Mouse (Mus musculus): ENCODE data around the gene Gm10277.

- TF ChIP-seq GATA1 (IDR thresholded peaks at IDR 0.05; ENCODE audit: low read length) (no peak), TAL1 (IDR thresholded peaks at IDR 0.05; ENCODE audit: low read length) (no peak)
These were observed 48.7 kb upstream of the Gm10277 start for GRCm38 (mm10) chr11:77836290-77836689.

Data from erythroblast, embryonic 14.5 days (primary cell).